Mouse (Mus musculus) WW6 (cell line): ENCODE data around the gene Srsf4.

Experiments
- DNase-seq: peaks from one replicate; pipeline ENCODE4 v3.0.0-alpha.2; 2013; ENCODE audit warnings: low read depth, low spot score

Srsf4 gene

GRCm38 (mm10) chr4:131914891-131915469, 41.6 kb downstream of the Srsf4 start:
- no peak for DNase-seq

- no peak for DNase-seq
Measured at GRCm38 (mm10) chr4:131915821-131916328, 42.5 kb downstream of the Srsf4 start.

GRCm38 (mm10) chr4:131916425-131916824, 43.0 kb downstream of the Srsf4 start:
- DNase-seq: no peak

- no peak for DNase-seq
Measured at GRCm38 (mm10) chr4:131917010-131917555, 43.7 kb downstream of the Srsf4 start.

- no peak for DNase-seq
Measured at GRCm38 (mm10) chr4:131918026-131918533, 44.7 kb downstream of the Srsf4 start.

GRCm38 (mm10) chr4:131918711-131919500, 45.5 kb downstream of the Srsf4 start:
- no peak for DNase-seq

GRCm38 (mm10) chr4:131919506-131920140, 46.2 kb downstream of the Srsf4 start:
- no peak for DNase-seq

GRCm38 (mm10) chr4:131920141-131920594, 46.8 kb downstream of the Srsf4 start:
- no peak for DNase-seq

- no peak for DNase-seq
Measured at GRCm38 (mm10) chr4:131920595-131921351, 47.4 kb downstream of the Srsf4 start.

GRCm38 (mm10) chr4:131921461-131922346, 48.3 kb downstream of the Srsf4 start, which contains the start of gene Tmem200b:
Tmem200b (plus strand) TSS chr4:131921771.
- no peak for DNase-seq

- DNase-seq: no peak
Measured at GRCm38 (mm10) chr4:131922404-131922803, 49.0 kb downstream of the Srsf4 start.

GRCm38 (mm10) chr4:131924096-131924810, 50.8 kb downstream of the Srsf4 start:
- DNase-seq: no peak

- DNase-seq: no peak
Measured at GRCm38 (mm10) chr4:131929146-131929545, 55.7 kb downstream of the Srsf4 start.

- DNase-seq: no peak
Measured at GRCm38 (mm10) chr4:131939459-131939858, 66.0 kb downstream of the Srsf4 start.

- no peak for DNase-seq
Measured at GRCm38 (mm10) chr4:131940846-131941245, 67.4 kb downstream of the Srsf4 start.

GRCm38 (mm10) chr4:131947848-131948247, 74.4 kb downstream of the Srsf4 start:
- DNase-seq: no peak

- DNase-seq: no peak
Measured at GRCm38 (mm10) chr4:131949903-131950302, 76.5 kb downstream of the Srsf4 start.

GRCm38 (mm10) chr4:131950657-131951056, 77.2 kb downstream of the Srsf4 start:
- DNase-seq: no peak
